Mouse (Mus musculus) forebrain, postnatal 0 days (tissue): ENCODE measurements around the gene Itgb3. TPM values are rescaled to one million over a fixed set of nuclear protein-coding genes. Genes with fewer than 3 reads are reported as not detected.

ENCODE experiments used
- ATAC-seq: fragments of 200-750 bp; cut with Nextera tagmentation; 2 replicates; pipeline ENCODE4 v1.8.0; 2017; ENCODE audit warnings: mild to moderate bottlenecking, moderate library complexity
- DNase-seq: peaks from one replicate; pipeline ENCODE4 v3.0.0-alpha.2; 2015
- H3K27ac ChIP-seq: fragments of 300-500 bp; sonication (generic); 2 replicates; pipeline ENCODE4 v1.5.1; 2014; ENCODE audit warnings: low read depth, mild to moderate bottlenecking, antibody characterized with exemption, low read length, moderate library complexity, mixed read lengths
- H3K27me3 ChIP-seq: fragments of 300-500 bp; sonication (generic); 2 replicates; pipeline ENCODE4 v1.6.1; 2014; ENCODE audit warnings: mild to moderate bottlenecking, low read length, mixed read lengths; ENCODE audit not compliant: insufficient read depth
- H3K36me3 ChIP-seq: fragments of 300-500 bp; sonication (generic); 2 replicates; pipeline ENCODE4 v1.6.1; 2014; ENCODE audit warnings: mild to moderate bottlenecking, moderate library complexity; ENCODE audit not compliant: insufficient read depth
- H3K4me1 ChIP-seq: fragments of 300-500 bp; sonication (generic); 2 replicates; pipeline ENCODE4 v1.6.1; 2014; ENCODE audit warnings: antibody characterized with exemption; ENCODE audit not compliant: insufficient read depth
- H3K4me2 ChIP-seq: fragments of 300-500 bp; sonication (generic); 2 replicates; pipeline ENCODE4 v1.6.1; 2014; ENCODE audit warnings: low read depth, mild to moderate bottlenecking, moderate library complexity
- H3K4me3 ChIP-seq: fragments of 300-500 bp; sonication (generic); 2 replicates; pipeline ENCODE4 v1.5.1; 2014; ENCODE audit warnings: low read depth, low read length, mixed read lengths
- H3K9ac ChIP-seq: fragments of 300-500 bp; sonication (generic); 2 replicates; pipeline ENCODE4 v1.6.1; 2014; ENCODE audit warnings: mild to moderate bottlenecking
- H3K9me3 ChIP-seq: fragments of 300-500 bp; sonication (generic); 2 replicates; pipeline ENCODE4 v1.6.1; 2016; ENCODE audit warnings: low read length
- CTCF ChIP-seq: sonication (generic); IDR thresholded peaks from 2 replicates; pipeline ENCODE4 v1.5.1; 2016; ENCODE audit warnings: antibody characterized with exemption, control low read depth, low read depth
- WGBS: fragments of 180-500 bp; shearing (Covaris S2); extraction: QIAGEN DNeasy Blood & Tissue Kit; methylation state at CpG from one replicate; pipeline ENCODE4 v1.1.7; 2014; 5-methylcytosine and 5-hydroxymethylcytosine counted together
- polyA plus RNA-seq: library from polyadenylated mRNA; unstranded; fragments of >200 nt; fragmentation: Nextera tagmentation; extraction: Ambion mirVana; gene quantifications from 2 replicates; pipeline ENCODE4 v1.2.1, GENCODE M21; 2015
- total RNA-seq: library from RNA; depleted of rRNA; stranded (reverse); fragments of >200 nt; gene quantifications from 2 replicates; pipeline ENCODE4 v1.2.3, GENCODE M21; 2014; rRNA removed

Gene Itgb3
- total RNA-seq: 1.2 and 1.9 TPM in 2 replicates
- 0.47 and 0.71 TPM in 2 replicates for polyA plus RNA-seq

DNA sequence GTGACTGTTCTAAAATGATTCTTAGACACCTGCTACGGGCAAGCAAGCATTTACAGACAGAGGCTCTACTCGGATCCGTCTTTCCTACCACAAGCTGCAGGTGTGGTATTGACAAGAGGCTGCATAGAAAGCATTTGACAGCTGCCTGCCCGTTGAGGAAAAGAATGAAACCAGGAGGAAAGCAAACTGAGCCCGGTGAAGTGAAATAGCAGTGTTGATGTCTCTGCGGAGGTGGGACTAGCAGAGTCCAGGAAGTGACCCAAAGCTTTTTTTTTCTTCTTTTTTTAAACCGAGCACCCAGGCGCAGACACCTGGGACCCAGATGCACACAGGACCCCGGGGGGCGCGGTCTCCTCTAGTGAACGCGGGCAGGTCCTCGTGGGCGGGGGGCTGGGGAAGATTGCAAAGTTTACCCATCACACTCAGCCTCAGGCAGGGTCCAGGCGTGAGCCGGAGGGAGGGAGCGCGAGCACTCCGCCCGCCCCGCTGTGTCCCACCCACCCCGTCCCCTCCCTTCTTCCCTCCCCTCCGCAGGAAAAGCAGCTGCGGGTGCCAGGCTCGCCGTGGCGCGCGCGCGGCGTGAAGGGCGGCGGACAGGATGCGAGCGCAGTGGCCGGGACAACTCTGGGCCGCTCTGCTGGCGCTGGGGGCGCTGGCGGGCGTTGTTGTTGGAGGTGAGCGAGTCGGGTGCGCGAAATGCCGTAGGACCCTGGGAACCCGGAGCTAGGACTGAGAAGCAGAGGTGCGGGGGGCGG, at the start of gene Itgb3:
TSS of gene Itgb3 (plus strand) at position 510 of the 755 bp plus-strand sequence.
- Histone ChIP-seq H3K9me3 (no peaks in the 10 kb centered on the region), H3K4me3 (peak within 1 kb of the TSS; percentile 48), H3K27me3 (peaks cover 8% of the 10 kb centered on the region; the same call in 1 of the 2 replicates), H3K36me3 (no peaks in the 10 kb centered on the region), H3K4me2 (peak within 1 kb of the TSS; percentile 86), H3K27ac (no peak within 1 kb of the TSS), H3K4me1 (peaks cover 5% of the 10 kb centered on the region; the same call in 1 of the 2 replicates), H3K9ac (peak within 1 kb of the TSS; percentile 49)
- peak; percentile 59 for TF ChIP-seq CTCF
- 1% methylated on average over 46 of the region's 51 CpGs for WGBS
- peak; percentile 58 for DNase-seq
- peak; percentile 82 for ATAC-seq

DNA sequence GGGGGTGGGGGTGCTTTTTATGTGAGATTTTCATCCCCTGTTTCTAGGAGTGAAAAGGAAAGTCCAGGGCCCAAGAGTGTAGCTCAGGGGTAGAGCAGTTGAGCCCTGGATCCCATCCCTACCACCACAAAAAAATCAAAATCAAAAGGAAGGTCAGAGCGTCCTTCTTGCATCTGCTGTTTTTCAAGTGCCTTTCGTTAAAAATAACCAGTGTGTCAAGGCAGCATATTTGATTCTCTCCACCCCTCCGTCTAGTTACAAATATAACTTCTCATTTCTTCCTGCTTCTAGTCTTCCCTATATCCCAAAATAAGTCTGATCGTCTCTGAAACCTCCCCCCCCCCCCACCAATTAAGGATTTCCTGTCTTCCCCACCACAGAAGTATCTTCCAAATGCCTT, 49.7 kb upstream of the Itgb3 start:
- no peak overlapping the region for H3K4me2 ChIP-seq
- no peak overlapping the region for H3K9ac ChIP-seq
- no peak for TF ChIP-seq CTCF
- no peak overlapping the region for H3K27ac ChIP-seq
- 68% methylated on average over 4 of the region's 4 CpGs for WGBS
- ATAC-seq: no peak
- no peaks in the 10 kb centered on the region for H3K9me3 ChIP-seq
- H3K4me3 ChIP-seq: no peak overlapping the region
- no peaks in the 10 kb centered on the region for H3K36me3 ChIP-seq
- no peaks in the 10 kb centered on the region for H3K4me1 ChIP-seq
- DNase-seq: no peak
- no peaks in the 10 kb centered on the region for H3K27me3 ChIP-seq

DNA sequence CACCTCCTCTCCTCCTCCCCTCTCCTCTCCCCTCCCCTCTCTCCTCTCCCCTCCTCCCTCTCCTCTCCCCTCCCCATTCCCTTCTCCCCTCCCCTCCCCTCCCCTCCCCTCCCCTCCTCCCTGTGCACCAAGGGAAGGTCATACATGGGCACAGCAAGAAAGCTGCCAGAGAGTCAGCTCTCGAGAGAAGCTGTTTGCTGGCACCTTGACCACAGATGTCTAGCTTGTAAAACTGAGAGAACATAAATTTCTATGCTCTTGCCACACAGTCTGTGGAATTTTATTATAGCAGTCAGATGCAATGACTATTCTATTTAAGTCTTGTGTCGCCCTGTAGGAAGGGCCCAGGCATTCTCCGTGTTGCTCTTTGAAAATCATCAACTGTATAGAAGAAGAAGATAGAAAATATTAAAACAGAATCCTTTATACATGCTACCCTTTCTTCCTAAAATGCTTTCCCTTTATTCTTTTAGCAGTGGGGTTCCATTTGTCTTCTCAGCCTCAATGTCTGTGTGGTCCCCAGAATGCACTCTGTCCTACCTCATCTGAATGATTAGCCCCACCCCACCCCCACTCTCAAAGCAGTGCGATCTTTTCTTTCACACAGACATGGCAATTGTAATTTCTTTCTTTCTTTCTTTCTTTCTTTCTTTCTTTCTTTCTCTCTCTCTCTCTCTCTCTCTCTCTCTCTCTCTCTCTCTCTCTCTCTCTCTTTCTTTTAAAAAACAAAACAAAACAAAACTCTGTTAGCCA, 49.0 kb upstream of the Itgb3 start:
- no peak overlapping the region for H3K4me3 ChIP-seq
- H3K27me3 ChIP-seq: no peaks in the 10 kb centered on the region
- DNase-seq (no peak), ATAC-seq (no peak)
- H3K4me1 ChIP-seq: no peaks in the 10 kb centered on the region
- H3K9ac ChIP-seq: no peak overlapping the region
- H3K27ac ChIP-seq: no peak overlapping the region
- H3K36me3 ChIP-seq: no peaks in the 10 kb centered on the region
- no peaks in the 10 kb centered on the region for H3K9me3 ChIP-seq
- 38% methylated on average over 4 of the region's 4 CpGs for WGBS
- H3K4me2 ChIP-seq: no peak overlapping the region
- TF ChIP-seq CTCF: no peak

DNA sequence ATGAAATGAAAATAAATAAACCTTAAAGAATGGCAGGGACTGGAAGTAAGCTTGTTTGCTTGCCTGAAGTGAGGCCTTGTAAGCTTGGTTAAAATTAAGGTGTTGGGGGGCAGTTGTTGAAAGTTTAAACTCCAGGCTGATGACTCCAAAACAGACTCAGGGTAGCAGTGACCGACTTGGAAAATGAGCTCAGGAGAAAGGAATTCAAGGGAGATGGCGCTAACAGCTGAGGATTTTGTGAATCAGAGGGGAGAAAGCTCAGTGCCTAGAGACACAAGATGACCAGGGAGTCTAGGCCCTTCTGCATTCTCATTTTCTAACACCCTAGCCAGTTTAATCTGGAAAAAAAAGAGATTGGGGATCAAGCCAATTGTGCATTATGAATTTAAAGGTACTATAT, 46.8 kb upstream of the Itgb3 start:
- no peak overlapping the region for H3K4me2 ChIP-seq
- no peak overlapping the region for H3K9ac ChIP-seq
- no peak for DNase-seq
- no peak for ATAC-seq
- TF ChIP-seq CTCF: no peak
- 52% methylated on average over 2 of the region's 2 CpGs for WGBS
- H3K4me1 ChIP-seq: no peaks in the 10 kb centered on the region
- no peaks in the 10 kb centered on the region for H3K27me3 ChIP-seq
- no peak overlapping the region for H3K27ac ChIP-seq
- no peak overlapping the region for H3K4me3 ChIP-seq
- no peaks in the 10 kb centered on the region for H3K9me3 ChIP-seq
- H3K36me3 ChIP-seq: no peaks in the 10 kb centered on the region

DNA sequence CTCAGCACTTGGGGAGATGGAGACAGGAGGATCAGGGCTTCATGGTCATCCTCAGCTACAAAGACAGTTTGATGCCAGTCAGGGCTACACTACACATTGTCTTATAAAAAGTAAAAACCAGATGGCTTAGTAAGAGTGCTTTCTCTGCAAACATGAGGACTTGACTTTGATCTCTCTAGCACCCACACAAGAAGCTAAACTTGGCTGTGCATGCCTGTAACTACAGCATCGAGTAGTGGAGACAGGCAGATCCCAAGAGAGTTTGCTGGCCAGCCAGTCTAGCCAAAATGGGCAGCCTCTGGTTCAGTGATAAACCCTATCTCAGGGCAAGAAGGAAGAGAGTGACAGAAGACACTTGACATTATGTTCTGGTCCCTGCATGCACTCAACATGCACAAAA, 44.3 kb upstream of the Itgb3 start:
- ATAC-seq (no peak), DNase-seq (no peak)
- Histone ChIP-seq H3K9me3 (no peaks in the 10 kb centered on the region), H3K4me2 (no peak overlapping the region), H3K4me3 (no peak overlapping the region), H3K27ac (no peak overlapping the region), H3K4me1 (no peaks in the 10 kb centered on the region), H3K36me3 (no peaks in the 10 kb centered on the region), H3K27me3 (no peaks in the 10 kb centered on the region), H3K9ac (no peak overlapping the region)
- TF ChIP-seq CTCF: no peak
- 78% methylated on average over 1 of the region's 1 CpGs for WGBS

DNA sequence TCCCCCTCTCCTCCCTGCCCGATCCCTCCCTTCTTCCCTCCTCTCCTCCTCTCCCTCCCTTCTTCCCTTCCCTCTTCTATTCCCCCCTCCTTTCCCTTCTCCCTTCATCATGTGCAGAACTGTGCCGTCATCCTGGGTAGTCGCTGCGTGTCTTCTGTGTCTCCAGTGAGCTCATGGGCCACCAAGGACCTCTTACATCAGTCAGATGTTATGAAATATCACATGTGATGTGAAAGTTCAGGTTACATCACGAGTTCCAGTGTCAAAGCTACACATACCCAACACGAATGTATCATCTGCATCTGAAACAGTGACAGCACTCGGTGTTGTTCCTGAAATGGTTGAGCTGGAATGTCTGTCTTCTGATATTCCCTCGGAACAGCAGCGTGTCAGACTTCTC, 42.6 kb upstream of the Itgb3 start:
- TF ChIP-seq CTCF: no peak
- H3K4me1 ChIP-seq: no peaks in the 10 kb centered on the region
- ATAC-seq: no peak
- H3K4me3 ChIP-seq: no peak overlapping the region
- no peak overlapping the region for H3K27ac ChIP-seq
- no peak overlapping the region for H3K9ac ChIP-seq
- no peaks in the 10 kb centered on the region for H3K9me3 ChIP-seq
- no peaks in the 10 kb centered on the region for H3K36me3 ChIP-seq
- WGBS: 90% methylated on average over 9 of the region's 9 CpGs
- no peak overlapping the region for H3K4me2 ChIP-seq
- no peak for DNase-seq
- H3K27me3 ChIP-seq: no peaks in the 10 kb centered on the region

DNA sequence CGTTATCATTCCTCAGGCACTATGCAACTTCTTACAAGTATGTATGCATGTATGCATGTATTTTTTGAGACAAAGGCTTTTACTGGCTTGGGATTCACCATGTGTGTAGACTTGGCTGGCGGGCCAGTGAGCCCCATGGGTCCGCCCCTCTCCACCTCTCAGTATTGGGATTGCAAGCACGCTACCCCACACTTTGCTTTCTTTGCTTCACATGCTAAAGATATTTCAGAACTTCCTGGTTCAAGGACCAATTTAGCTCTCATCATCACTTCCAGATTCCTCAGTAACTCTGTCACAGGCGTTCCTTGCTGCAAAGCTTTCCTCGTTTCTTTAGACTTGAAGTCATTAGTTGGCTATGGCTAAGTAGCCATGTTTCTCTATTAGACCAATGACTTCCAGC, 41.7 kb upstream of the Itgb3 start:
- Histone ChIP-seq H3K9ac (no peak overlapping the region), H3K27ac (no peak overlapping the region), H3K27me3 (no peaks in the 10 kb centered on the region), H3K4me3 (no peak overlapping the region), H3K36me3 (no peaks in the 10 kb centered on the region), H3K4me2 (no peak overlapping the region), H3K9me3 (no peaks in the 10 kb centered on the region), H3K4me1 (no peaks in the 10 kb centered on the region)
- DNase-seq: no peak
- 86% methylated on average over 6 of the region's 6 CpGs for WGBS
- ATAC-seq: no peak
- no peak for TF ChIP-seq CTCF
